Mouse (Mus musculus) hindbrain, embryonic 11.5 days (tissue): ENCODE results near the gene Spint2. TPM values are rescaled to one million over a fixed set of nuclear protein-coding genes. Genes with fewer than 3 reads are reported as not detected.
A peak's percentile ranks its signal among the peaks of the same experiment; 100 is the strongest.
"Not testable (repeated sequence)": the region's sequence is repeated elsewhere in the genome, so short reads cannot be mapped to it uniquely, and the experiment has no call there.

Experiments used
- ATAC-seq: fragments of 200-750 bp; cut with Nextera tagmentation; 2 replicates; pipeline ENCODE4 v1.8.0; 2017; ENCODE audit warnings: mild to moderate bottlenecking, moderate TSS enrichment, moderate library complexity; ENCODE audit not compliant: low FRiP score
- DNase-seq: peaks from one replicate; pipeline ENCODE4 v3.0.0-alpha.2; 2015; ENCODE audit warnings: low spot score
- H3K27ac ChIP-seq: fragments of 300-500 bp; sonication (generic); 2 replicates; pipeline ENCODE4 v1.5.1; 2014; ENCODE audit warnings: mild to moderate bottlenecking, low read depth, low read length
- H3K27me3 ChIP-seq: fragments of 300-500 bp; sonication (generic); 2 replicates; pipeline ENCODE4 v1.6.1; 2014; ENCODE audit warnings: mild to moderate bottlenecking, low read length, moderate library complexity, mixed read lengths; ENCODE audit not compliant: control insufficient read depth, insufficient read depth
- H3K36me3 ChIP-seq: fragments of 300-500 bp; sonication (generic); 2 replicates; pipeline ENCODE4 v1.6.1; 2014; ENCODE audit warnings: mild to moderate bottlenecking, low read length, moderate library complexity, mixed read lengths; ENCODE audit not compliant: control insufficient read depth, insufficient read depth
- H3K4me1 ChIP-seq: fragments of 300-500 bp; sonication (generic); replicated peaks from 2 replicates; pipeline ENCODE4 v1.6.1; 2014; ENCODE audit warnings: low read length, mixed read lengths; ENCODE audit not compliant: control insufficient read depth, insufficient read depth
- H3K4me2 ChIP-seq: fragments of 300-500 bp; sonication (generic); replicated peaks from 2 replicates; pipeline ENCODE4 v1.6.1; 2014; ENCODE audit warnings: mild to moderate bottlenecking, low read depth, low read length
- H3K4me3 ChIP-seq: fragments of 300-500 bp; sonication (generic); 2 replicates; pipeline ENCODE4 v1.5.1; 2014; ENCODE audit warnings: low read depth, low read length
- H3K9ac ChIP-seq: fragments of 300-500 bp; sonication (generic); 2 replicates; pipeline ENCODE4 v1.6.1; 2014; ENCODE audit warnings: low read depth, low read length
- H3K9me3 ChIP-seq: fragments of 300-500 bp; sonication (generic); 2 replicates; pipeline ENCODE4 v1.6.1; 2016; ENCODE audit warnings: low read length; ENCODE audit not compliant: control insufficient read depth
- WGBS: fragments of 180-500 bp; shearing (Covaris S2); extraction: QIAGEN DNeasy Blood & Tissue Kit; methylation state at CpG from one replicate; pipeline ENCODE4 v1.1.7; 2014; 5-methylcytosine and 5-hydroxymethylcytosine counted together
- polyA plus RNA-seq: library from polyadenylated mRNA; unstranded; fragments of >200 nt; fragmentation: Nextera tagmentation; extraction: Ambion mirVana; gene quantifications from 2 replicates; pipeline ENCODE4 v1.2.1, GENCODE M21; 2014

Gene Spint2
- polyA plus RNA-seq, 1 experiment from 2014 or later = 37.5 TPM

- H3K36me3 ChIP-seq, H3K9ac ChIP-seq, H3K4me2 ChIP-seq, H3K27ac ChIP-seq, H3K4me3 ChIP-seq, H3K9me3 ChIP-seq, H3K4me1 ChIP-seq: not testable (repeated sequence)
- DNase-seq = peak; percentile 14
- H3K27me3 ChIP-seq = peaks cover 13% of the 10 kb centered on the region
- ATAC-seq = peak; percentile 37
- WGBS = 12% methylated on average over 40 of the region's 40 CpGs
Measured at GRCm38 (mm10) chr7:29212775-29213560, 68.7 kb downstream of the Spint2 start.

GRCm38 (mm10) chr7:29212199-29212765 lies 69.4 kb downstream of the Spint2 start:
- ATAC-seq = no peak
- 11% methylated on average over 26 of the region's 26 CpGs for WGBS
- Histone ChIP-seq H3K4me3 (no peak overlapping the region), H3K27me3 (peaks cover 13% of the 10 kb centered on the region), H3K27ac (no peak overlapping the region), H3K4me1 (no peaks in the 10 kb centered on the region; the same call in 1 of the 2 replicates), H3K4me2 (no peak overlapping the region), H3K9me3 (no peaks in the 10 kb centered on the region), H3K36me3 (no peaks in the 10 kb centered on the region), H3K9ac (no peak overlapping the region)
- DNase-seq = peak; percentile 37

GRCm38 (mm10) chr7:29211415-29212198 lies 70.1 kb downstream of the Spint2 start:
- 4% methylated on average over 34 of the region's 34 CpGs for WGBS
- H3K4me2 ChIP-seq = peak overlapping the region; percentile 22
- H3K27me3 ChIP-seq = peaks cover 13% of the 10 kb centered on the region
- no peak overlapping the region for H3K9ac ChIP-seq
- no peaks in the 10 kb centered on the region; the same call in 1 of the 2 replicates for H3K4me1 ChIP-seq
- H3K27ac ChIP-seq = no peak overlapping the region
- ATAC-seq (peak; percentile 46; the same call in 1 of the 2 replicates), DNase-seq (peak; percentile 81)
- peak overlapping the region; percentile 25 for H3K4me3 ChIP-seq
- H3K9me3 ChIP-seq = no peaks in the 10 kb centered on the region
- H3K36me3 ChIP-seq = no peaks in the 10 kb centered on the region

- not testable (repeated sequence) for H3K27ac ChIP-seq, H3K4me2 ChIP-seq
Measured at GRCm38 (mm10) chr7:29211013-29211412, 70.7 kb downstream of the Spint2 start.

More at GRCm38 (mm10) chr7:29211013-29211412, 70.7 kb downstream of the Spint2 start:
- H3K4me1 ChIP-seq, H3K9me3 ChIP-seq, H3K36me3 ChIP-seq, H3K9ac ChIP-seq, DNase-seq: not testable (repeated sequence)
- ATAC-seq = peak; percentile 17; the same call in 1 of the 2 replicates
- 29% methylated on average over 15 of the region's 15 CpGs for WGBS
- Histone ChIP-seq H3K4me3 (0 out of 2 replicates have a peak overlapping the region, but pooled peaks have one; percentile 25), H3K27me3 (peaks cover 13% of the 10 kb centered on the region)

Other genes with a start within 250 kb of the Spint2 start
- 1.1 and 1.5 TPM in 2 replicates for gene Ryr1, start 156.7 kb downstream of the Spint2 start, polyA plus RNA-seq
- gene Rasgrp4, start 147.1 kb downstream of the Spint2 start, polyA plus RNA-seq = 0.28 and 0.52 TPM in 2 replicates
- gene Fam98c, start 125.7 kb downstream of the Spint2 start, polyA plus RNA-seq = 14.8 and 16.5 TPM in 2 replicates
- 0.45 and 0.69 TPM in 2 replicates for gene Ggn, start 111.7 kb downstream of the Spint2 start, polyA plus RNA-seq
- 4.6 and 6.5 TPM in 2 replicates for gene Spred3, start 111.5 kb downstream of the Spint2 start, polyA plus RNA-seq
- gene Psmd8, start 101.2 kb downstream of the Spint2 start, polyA plus RNA-seq = 338 and 343 TPM in 2 replicates
- 0.51 and 0.59 TPM in 2 replicates for gene Catsperg1, start 67.9 kb downstream of the Spint2 start, polyA plus RNA-seq
- 0.32 TPM in 2 replicates for gene Kcnk6, start 49.4 kb downstream of the Spint2 start, polyA plus RNA-seq
- gene Yif1b, start 43.6 kb downstream of the Spint2 start, polyA plus RNA-seq = 88.4 and 91.8 TPM in 2 replicates
- 2.5 and 2.7 TPM in 2 replicates for gene 2200002D01Rik, start 33.4 kb downstream of the Spint2 start, polyA plus RNA-seq
- 33.9 and 37.0 TPM in 2 replicates for gene Ppp1r14a, start 7.4 kb upstream of the Spint2 start, polyA plus RNA-seq
- gene Dpf1, start 22.0 kb upstream of the Spint2 start, polyA plus RNA-seq = 60.9 and 73.6 TPM in 2 replicates
- 6.1 and 11.2 TPM in 2 replicates for gene Sipa1l3, start 236.7 kb upstream of the Spint2 start, polyA plus RNA-seq